Mouse (Mus musculus): ENCODE results near the gene Rmi2. TPM values are rescaled to one million over a fixed set of nuclear protein-coding genes. Genes with fewer than 3 reads are reported as not detected.
"Not testable (repeated sequence)": the region's sequence is repeated elsewhere in the genome, so short reads cannot be mapped to it uniquely, and the experiment has no call there.

Rmi2 gene
- total and polyA plus RNA-seq, 3 experiments = 0.38 to 0.77 (median 0.46) TPM

DNA sequence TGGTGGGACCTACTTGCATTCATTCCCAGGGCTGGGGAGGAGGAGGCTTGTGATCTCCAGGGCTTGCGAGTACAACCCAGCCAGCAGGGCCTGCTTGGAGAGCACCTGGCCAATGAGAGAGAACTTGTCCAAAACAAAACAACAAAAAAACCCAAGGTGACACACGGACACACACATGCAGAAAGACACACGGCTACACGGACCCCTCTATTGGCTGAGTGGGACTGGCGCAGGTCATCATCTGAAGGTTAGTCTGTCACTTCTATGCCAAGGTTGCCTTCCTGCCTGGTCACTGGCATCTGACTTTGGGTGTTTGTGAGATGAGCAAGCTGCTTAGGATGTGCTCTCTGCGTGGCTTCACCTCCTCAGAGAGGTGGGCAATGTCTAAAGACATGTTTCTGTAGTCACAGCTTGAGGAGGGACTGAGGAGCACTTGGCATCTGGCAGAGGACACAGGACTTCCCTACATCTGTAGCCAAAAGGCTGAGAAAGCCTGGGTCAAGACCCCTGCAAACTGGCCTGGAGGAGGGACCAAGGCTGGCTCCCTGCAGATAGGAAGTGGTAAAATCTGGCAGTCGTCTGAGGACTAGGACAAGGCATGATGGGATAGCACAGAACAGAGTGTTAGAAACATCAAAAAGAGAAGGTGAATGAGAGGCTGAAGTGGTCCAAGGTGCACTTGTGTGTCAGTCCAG lies 6.9 kb upstream of the Rmi2 start:
- DNase-seq = no peak

GRCm38 (mm10) chr16:10828461-10828805 lies 6.4 kb upstream of the Rmi2 start:
- DNase-seq = no peak

GRCm38 (mm10) chr16:10834542-10834910 lies 333 bp upstream of the Rmi2 start:
- DNase-seq = no peak

DNA sequence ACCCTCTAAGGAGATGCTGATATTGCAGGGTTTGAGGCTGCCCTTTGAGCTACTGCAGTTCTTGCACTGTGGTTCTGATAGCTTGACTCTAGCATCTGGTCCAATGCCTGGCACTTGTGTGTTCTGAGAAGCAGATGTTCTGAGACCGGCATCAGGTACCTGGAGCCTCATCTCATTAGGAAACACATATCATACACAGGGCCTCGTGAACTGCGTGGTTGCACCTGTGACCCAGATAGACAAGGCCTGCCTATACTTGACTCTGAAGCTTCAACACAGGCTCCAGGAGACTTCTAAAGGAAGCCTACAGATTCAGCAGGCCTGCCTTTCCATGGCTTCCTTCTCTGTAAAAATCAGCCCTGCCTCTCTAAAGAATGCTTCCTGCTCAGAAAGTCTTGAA lies 1.5 kb downstream of the Rmi2 start:
- no peak for DNase-seq

DNA sequence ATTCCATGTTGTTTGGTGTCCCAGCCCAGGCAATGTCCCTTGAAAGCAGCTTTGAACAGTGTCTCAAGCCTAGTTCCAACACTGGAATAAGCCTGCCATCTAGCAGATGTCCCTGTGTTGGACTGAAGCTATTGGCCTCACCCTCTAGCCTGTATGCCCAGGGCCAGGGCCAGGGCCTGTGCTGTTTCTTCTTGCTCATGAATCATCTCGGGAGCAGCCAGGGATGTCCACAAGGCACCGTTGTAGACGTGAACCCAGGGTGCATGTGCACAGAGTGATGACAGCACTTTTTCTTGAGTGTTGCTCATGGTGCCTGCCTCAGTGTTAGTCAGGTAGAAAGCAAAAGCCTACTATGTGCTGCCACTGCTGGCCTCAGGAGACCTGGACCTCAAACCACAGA lies 2.4 kb downstream of the Rmi2 start:
- peak; percentile 29 for DNase-seq

DNA sequence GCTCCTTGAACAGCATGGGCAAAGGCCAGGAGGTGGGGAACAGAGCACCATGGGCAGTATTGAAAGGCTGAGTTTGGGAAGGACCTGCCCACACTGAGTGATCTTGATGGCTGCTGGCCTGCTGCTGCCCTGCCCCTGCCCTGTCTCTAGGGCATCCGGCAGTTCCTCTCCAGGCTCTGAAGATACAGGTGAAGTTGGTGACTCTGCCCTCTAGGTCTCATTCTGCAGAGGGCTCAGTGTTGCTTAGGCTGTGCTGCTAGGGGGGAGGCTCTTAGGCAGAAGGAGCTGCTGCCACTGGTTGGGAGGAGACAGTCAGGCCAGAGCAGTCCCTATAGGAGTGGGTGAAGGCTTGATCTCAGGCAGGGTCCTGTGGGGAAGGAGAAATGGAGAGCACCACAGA lies 3.0 kb downstream of the Rmi2 start:
- no peak for DNase-seq

- DNase-seq = no peak
Observed at GRCm38 (mm10) chr16:10838487-10839245, 3.8 kb downstream of the Rmi2 start.

GRCm38 (mm10) chr16:10840018-10840417 lies 5.2 kb downstream of the Rmi2 start:
- no peak for DNase-seq

- peak; percentile 69 for DNase-seq
Observed at GRCm38 (mm10) chr16:10842282-10842855, 7.5 kb downstream of the Rmi2 start.

- peak; percentile 67 for DNase-seq
Observed at GRCm38 (mm10) chr16:10843486-10844318, 8.8 kb downstream of the Rmi2 start.

DNA sequence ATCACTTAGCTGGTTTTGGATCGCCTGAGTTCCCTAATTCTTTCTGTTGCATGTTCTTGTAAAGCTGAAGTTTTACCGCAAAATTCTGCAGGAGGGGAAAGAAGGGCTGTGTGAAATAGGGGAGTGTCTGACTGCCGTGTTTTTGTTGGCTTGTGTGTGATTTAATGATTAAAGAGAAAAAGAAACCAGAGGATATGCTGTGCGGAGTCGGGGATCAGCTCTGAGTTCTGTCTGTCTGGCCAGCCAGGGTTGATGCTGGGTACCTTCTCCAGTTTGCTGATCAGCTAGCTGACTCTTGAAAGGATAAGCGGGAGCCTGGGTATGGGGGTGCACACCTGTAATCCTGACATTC lies 9.4 kb downstream of the Rmi2 start:
- DNase-seq = no peak

DNA sequence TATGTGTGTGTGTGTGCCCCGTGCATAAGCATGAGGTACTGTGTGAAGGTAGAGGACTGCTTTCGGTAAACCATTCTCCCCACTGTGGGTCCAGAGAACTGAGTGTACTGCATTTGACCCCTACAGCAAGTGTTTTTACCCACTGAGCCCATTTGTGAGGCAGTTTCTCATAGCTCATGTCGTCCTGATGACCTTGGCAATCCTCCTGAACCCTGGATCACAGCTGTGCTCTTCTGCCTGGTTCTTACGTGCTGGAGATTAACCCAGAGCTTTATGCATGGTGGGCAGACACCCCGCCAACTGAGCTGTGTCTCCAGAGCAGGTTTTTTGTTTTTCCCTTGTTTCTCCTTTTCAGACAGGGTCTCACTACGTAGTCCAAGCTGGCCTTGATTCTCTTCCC lies 11.1 kb downstream of the Rmi2 start:
- peak; percentile 64 for DNase-seq

DNA sequence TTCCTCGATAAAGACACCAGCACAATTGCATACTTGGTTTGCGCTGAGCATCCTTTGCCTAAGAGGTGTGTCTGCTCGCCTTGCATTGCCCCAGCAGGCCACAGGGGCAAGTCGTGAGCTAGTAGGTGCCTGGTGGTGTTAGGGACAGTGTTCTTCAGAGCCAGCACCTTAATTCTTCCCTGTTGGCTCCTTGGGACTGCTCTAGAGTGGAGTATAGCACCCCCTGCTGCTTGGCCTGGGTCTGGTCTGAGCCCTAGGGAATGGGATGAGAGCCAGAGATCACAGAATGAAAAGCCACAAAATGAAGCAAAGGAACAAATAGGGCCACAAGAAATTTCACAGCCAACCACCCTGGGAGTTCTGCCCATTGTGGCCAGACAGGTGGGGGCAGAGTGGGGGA lies 11.6 kb downstream of the Rmi2 start:
- peak; percentile 79 for DNase-seq

DNA sequence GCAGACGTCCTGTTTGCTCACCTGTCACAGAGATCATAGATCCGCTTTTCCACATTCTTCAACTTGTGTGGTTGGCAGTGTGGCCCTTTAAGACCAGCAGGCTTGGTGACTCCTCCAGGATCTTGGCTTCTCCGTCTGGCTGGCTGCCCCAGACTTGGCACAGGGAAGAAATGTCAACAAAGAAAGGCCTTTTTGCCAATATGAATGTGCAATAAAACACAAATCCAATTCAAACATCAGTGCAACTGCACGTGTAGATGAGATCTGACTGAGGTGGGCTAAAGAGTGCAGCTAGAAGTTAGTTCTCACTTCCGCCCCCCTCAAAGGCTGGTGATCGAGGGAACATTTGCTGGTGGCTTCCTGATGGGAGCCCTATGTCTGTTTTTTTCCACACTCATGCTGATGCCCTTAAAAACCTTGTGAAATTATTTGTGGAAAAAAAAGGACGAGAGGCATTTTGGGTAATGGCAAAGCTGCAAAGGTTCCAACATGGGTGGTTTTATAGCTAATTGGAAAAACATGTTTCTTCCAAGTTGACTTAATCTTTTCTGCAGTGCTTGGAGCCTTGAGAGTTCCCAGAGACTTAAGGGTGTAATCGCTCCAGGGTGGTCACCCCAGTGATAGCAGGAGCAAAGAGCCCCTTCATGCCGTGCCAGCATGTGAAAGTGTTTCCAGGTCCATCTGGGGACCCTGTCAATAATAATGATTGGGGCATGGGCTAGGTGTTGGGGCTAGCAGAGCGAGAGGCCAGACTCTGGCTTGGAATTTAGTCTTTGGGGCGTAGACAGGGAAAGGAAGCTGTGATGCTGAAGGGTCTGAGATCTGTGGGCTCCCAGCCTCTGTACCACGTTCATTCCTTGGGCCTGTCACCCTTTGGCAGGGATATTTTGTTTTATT lies 15.4 kb downstream of the Rmi2 start:
- DNase-seq = peak; percentile 89

DNA sequence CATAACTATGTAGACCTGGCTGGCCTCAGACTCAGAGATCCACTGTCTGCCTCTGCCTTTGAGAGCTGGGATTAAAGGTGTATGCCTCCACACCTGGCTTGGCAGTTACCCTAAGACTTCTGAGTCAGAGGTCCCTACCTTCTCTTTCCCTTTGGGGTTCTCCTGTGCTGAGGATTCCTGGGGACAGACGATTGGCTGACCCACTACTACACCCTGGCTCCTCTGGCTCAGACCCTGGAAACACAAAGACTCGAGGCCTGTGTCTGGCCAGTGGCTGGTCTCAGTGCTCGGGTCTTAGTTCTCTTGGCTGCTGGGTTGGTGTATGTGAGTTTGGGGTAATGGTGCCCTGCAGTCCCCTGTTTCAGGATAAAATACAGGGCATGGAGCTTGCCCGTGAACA lies 16.0 kb downstream of the Rmi2 start:
- no peak for DNase-seq

GRCm38 (mm10) chr16:10852216-10852615 lies 17.4 kb downstream of the Rmi2 start:
- DNase-seq = not testable (repeated sequence)

DNA sequence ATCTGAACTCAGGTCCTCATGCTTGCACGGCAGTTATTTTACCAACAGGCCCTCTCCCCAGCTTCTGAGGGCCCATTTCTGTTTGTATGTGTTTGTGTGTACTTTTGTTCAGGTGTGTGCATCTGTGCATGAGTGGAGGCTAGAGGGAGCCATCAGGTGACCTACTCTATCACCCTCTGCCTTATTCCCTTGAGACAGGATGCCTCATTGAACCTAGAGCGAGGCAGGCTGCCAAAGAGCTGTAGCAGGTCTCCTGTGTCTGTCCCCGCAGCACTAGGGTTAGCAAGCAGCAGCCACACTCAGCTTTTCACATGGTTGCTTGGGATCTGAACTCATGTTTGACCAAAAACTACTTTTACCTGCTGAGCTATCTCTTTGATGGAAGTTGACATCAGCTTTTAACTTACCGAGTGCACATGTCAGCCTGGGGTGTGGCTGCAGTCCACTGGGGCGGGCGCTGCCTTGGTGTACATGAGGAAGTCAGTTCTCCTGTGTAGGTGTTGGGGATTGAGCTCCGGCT lies 24.9 kb downstream of the Rmi2 start:
- no peak for DNase-seq

GRCm38 (mm10) chr16:10861408-10861807 lies 26.5 kb downstream of the Rmi2 start:
- DNase-seq = peak; percentile 78

DNA sequence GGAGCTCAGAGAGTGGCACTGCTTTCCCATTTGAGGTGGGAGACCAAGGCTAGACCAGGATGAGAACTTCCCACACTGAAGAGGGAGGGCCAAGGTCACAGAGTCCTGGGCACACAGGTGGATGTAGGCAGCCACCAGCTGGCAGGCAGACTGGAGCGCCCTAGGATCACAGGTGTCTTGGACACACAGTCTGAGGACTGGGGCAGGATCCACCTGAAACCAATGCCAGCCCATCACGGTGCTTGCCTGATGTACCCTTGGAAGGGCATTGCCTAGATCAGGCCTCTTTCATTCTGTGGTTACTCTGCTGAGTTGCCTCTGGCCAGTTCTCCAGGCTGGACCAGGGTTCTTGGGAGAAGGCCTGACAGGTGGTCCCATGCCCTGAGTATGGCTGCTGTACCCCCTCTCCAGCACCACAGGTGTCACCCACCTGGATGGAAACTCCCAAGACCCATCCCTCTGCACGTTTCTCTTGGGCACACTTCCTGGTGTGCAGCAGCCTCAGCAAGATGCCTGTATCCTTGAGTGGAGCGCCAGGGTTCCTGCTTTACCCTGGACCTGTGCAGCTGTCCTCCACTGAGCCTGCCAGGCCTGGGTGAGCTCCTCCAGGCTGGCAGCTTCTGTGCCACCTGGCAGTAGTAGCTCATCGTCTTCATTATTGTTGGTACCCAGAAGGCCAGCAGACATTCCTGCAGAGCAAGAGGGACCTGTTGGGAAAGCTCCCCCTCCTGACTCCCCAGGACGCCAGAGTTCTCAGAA lies 30.2 kb downstream of the Rmi2 start:
- DNase-seq = no peak

GRCm38 (mm10) chr16:10865592-10865987 lies 30.7 kb downstream of the Rmi2 start:
- DNase-seq = no peak

DNA sequence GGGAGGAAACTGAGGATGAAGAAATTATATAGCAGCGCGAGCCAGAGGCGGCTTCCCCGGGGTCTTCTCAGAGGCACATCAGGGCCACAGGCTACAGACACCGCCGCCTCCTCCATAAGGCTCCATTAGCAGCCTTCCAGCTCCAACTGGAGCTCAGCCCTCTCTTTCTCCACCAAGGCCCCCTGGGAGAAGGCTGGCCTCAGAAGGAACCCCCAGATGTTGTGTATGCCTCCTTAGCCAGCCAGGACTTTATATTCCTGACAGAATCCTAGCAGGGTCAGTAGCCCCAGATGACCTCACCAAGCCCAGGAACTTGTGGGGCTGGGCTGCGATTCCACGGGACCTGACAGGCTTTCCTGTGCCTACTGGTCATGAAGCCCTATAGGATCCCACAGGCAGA lies 32.0 kb downstream of the Rmi2 start:
- DNase-seq = no peak

Data from adrenal gland, adult 2 months (tissue).